8 mouse cellular contexts compared by ENCODE assay signal in the genomic region with DNA sequence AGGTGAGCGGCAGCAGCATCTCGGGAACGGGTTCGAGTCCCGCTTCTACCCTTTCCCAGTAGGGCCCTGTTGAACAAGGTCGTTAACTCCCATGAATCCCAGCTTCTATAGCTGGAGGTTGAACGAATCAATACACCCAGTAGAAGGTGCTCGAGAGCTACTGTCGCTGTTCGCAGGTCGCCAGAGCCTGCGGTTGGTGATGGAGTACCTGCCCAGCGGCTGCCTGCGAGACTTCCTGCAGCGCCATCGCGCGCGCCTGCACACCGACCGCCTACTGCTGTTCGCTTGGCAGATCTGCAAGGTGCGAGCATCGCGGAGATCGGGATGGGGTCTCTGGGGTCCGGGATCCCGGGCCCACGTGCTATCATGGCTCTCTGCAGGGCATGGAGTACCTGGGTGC. TPM values are rescaled to one million over a fixed set of nuclear protein-coding genes. Genes with fewer than 3 reads are reported as not detected.
DNase-seq lines count a peak whose midpoint lies in the region; ATAC-seq and TF ChIP-seq lines count a peak whose summit lies in the region.

No protein-coding gene starts in this region.

- no peaks in the 10 kb centered on the region for H3K36me3 ChIP-seq in embryonic facial prominence, embryonic 14.5 days (ENCODE audit: control insufficient read depth, insufficient read depth, low read length)
- H3K36me3 ChIP-seq in hindbrain, postnatal 0 days (ENCODE audit: insufficient read depth, low read length), result no peaks in the 10 kb centered on the region
- H3K36me3 ChIP-seq in neural tube, embryonic 15.5 days, result no peaks in the 10 kb centered on the region

- peaks cover 100% of the 10 kb centered on the region for H3K27me3 ChIP-seq in embryonic facial prominence, embryonic 14.5 days (replicated peaks; ENCODE audit: control insufficient read depth, insufficient read depth, low read length)
- peaks cover 99% of the 10 kb centered on the region for H3K27me3 ChIP-seq in hindbrain, postnatal 0 days (ENCODE audit: insufficient read depth, low read length)
- H3K27me3 ChIP-seq in neural tube, embryonic 15.5 days (replicated peaks), result peaks cover 100% of the 10 kb centered on the region

- H3K9me3 ChIP-seq in embryonic facial prominence, embryonic 14.5 days (ENCODE audit: control insufficient read depth, low read length), result no peaks in the 10 kb centered on the region
- H3K9me3 ChIP-seq in hindbrain, postnatal 0 days (ENCODE audit: low read length), result no peaks in the 10 kb centered on the region
- no peaks in the 10 kb centered on the region for H3K9me3 ChIP-seq in neural tube, embryonic 15.5 days (replicated peaks)

- peak overlapping the region; percentile 37 for H3K4me3 ChIP-seq in layer of hippocampus, adult 2 months
- peak overlapping the region; percentile 26 for H3K4me3 ChIP-seq in embryonic facial prominence, embryonic 14.5 days (ENCODE audit: low read depth, low read length)
- peak overlapping the region; percentile 32 for H3K4me3 ChIP-seq in hindbrain, postnatal 0 days (ENCODE audit: low read length)
- H3K4me3 ChIP-seq in neural tube, embryonic 15.5 days (replicated peaks), result peak overlapping the region; percentile 46

- H3K9ac ChIP-seq in embryonic facial prominence, embryonic 14.5 days (ENCODE audit: low read depth, low read length), result no peak overlapping the region
- no peak overlapping the region for H3K9ac ChIP-seq in hindbrain, postnatal 0 days (replicated peaks; ENCODE audit: low read length)
- H3K9ac ChIP-seq in neural tube, embryonic 15.5 days (replicated peaks), result peak overlapping the region; percentile 31

- 6% methylated on average over 26 of the region's 29 CpGs for WGBS in embryonic facial prominence, embryonic 14.5 days
- 3% methylated on average over 29 of the region's 29 CpGs for WGBS in hindbrain, postnatal 0 days
- 4% methylated on average over 29 of the region's 29 CpGs for WGBS in neural tube, embryonic 15.5 days

- no peak for ATAC-seq in embryonic facial prominence, embryonic 14.5 days (ENCODE audit: low read depth)
- ATAC-seq in hindbrain, postnatal 0 days, result peak; percentile 48
- ATAC-seq in neural tube, embryonic 15.5 days (ENCODE audit: low FRiP score), result peak; percentile 60
- no peak for ATAC-seq in erythroblast, adult 5-6 weeks (replicated peaks; ENCODE audit: low FRiP score, poor library complexity, severe bottlenecking)

- H3K4me2 ChIP-seq in embryonic facial prominence, embryonic 14.5 days (ENCODE audit: low read depth, low read length), result peak overlapping the region; percentile 48
- H3K4me2 ChIP-seq in hindbrain, postnatal 0 days (ENCODE audit: low read depth, low read length), result peak overlapping the region; percentile 56
- H3K4me2 ChIP-seq in neural tube, embryonic 15.5 days, result peak overlapping the region; percentile 70

- H3K27ac ChIP-seq in layer of hippocampus, adult 2 months, result no peak overlapping the region
- H3K27ac ChIP-seq in embryonic facial prominence, embryonic 14.5 days (replicated peaks; ENCODE audit: low read depth, low read length), result no peak overlapping the region
- no peak overlapping the region for H3K27ac ChIP-seq in hindbrain, postnatal 0 days
- H3K27ac ChIP-seq in neural tube, embryonic 15.5 days (replicated peaks), result no peak overlapping the region

- DNase-seq in layer of hippocampus, adult 2 months (ENCODE audit: low spot score in 2 of 2), result no peak
- DNase-seq in layer of hippocampus, adult 18-20 months (ENCODE audit: low spot score in 2 of 2), result no peak
- DNase-seq in embryonic facial prominence, embryonic 14.5 days (ENCODE audit: low spot score), result no peak
- DNase-seq in hindbrain, postnatal 0 days (ENCODE audit: low spot score), result peak; percentile 74
- no peak for DNase-seq in right cerebral cortex, postnatal 14 days
- no peak for DNase-seq in lung, postnatal 36 days

- TF ChIP-seq CTCF in layer of hippocampus, adult 2 months (conservative IDR thresholded peaks at IDR 0.05), result peak; percentile 50
- TF ChIP-seq CTCF in hindbrain, postnatal 0 days (IDR thresholded peaks at IDR 0.05; ENCODE audit: low read depth), result peak; percentile 64

- peaks cover 8% of the 10 kb centered on the region for H3K4me1 ChIP-seq in embryonic facial prominence, embryonic 14.5 days (ENCODE audit: control insufficient read depth, insufficient read depth, low read length)
- H3K4me1 ChIP-seq in hindbrain, postnatal 0 days (ENCODE audit: insufficient read depth, low read length), result no peaks in the 10 kb centered on the region
- peaks cover 34% of the 10 kb centered on the region for H3K4me1 ChIP-seq in neural tube, embryonic 15.5 days

RNA-seq across cellular contexts. Expression of a gene that starts 3.4 kb away (rescaled TPM):
- total RNA-seq in layer of hippocampus, adult 2 months (2021), result 1 to 10 TPM in 1 of 2 experiments, not detected in 1; 2.1 TPM
- total RNA-seq in layer of hippocampus, adult 18-20 months (2021), result 1 to 10 TPM; 1.7 to 1.8 TPM
- polyA plus RNA-seq in embryonic facial prominence, embryonic 14.5 days (2014; fragmentation: Nextera tagmentation; extraction: Ambion mirVana), result 1.0 TPM in 1 of 2 replicates, not detected in the other
- not detected in 2 replicates for total RNA-seq in hindbrain, postnatal 0 days (2014; rRNA removed)
- polyA plus RNA-seq in hindbrain, postnatal 0 days (2015; fragmentation: Nextera tagmentation; extraction: Ambion mirVana), result 1.7 and 3.4 TPM in 2 replicates
- 1.4 and 2.8 TPM in 2 replicates for polyA plus RNA-seq in neural tube, embryonic 15.5 days (2015; fragmentation: Nextera tagmentation; extraction: Ambion mirVana)
- total RNA-seq in erythroblast, adult 5-6 weeks (2015; ENCODE audit: low replicate concordance), result 8.5 TPM in 1 of 2 replicates, not detected in the other
- total RNA-seq in erythroblast, adult 5-6 weeks (2017; ENCODE audit: low replicate concordance), result not detected in 2 replicates

RNA-seq across cellular contexts. Expression of a gene that starts 9.5 kb away (rescaled TPM):
- total RNA-seq in layer of hippocampus, adult 2 months (2021), result 1 to 10 TPM; 5.3 TPM
- total RNA-seq in layer of hippocampus, adult 18-20 months (2021), result 1 to 10 TPM; 3.7 to 4.4 TPM
- polyA plus RNA-seq in embryonic facial prominence, embryonic 14.5 days (2014; fragmentation: Nextera tagmentation; extraction: Ambion mirVana), result 4.8 and 5.2 TPM in 2 replicates
- 14.8 and 15.3 TPM in 2 replicates for total RNA-seq in hindbrain, postnatal 0 days (2014; rRNA removed)
- 7.3 and 7.4 TPM in 2 replicates for polyA plus RNA-seq in hindbrain, postnatal 0 days (2015; fragmentation: Nextera tagmentation; extraction: Ambion mirVana)
- polyA plus RNA-seq in neural tube, embryonic 15.5 days (2015; fragmentation: Nextera tagmentation; extraction: Ambion mirVana), result 7.4 and 11.5 TPM in 2 replicates
- 1.2 and 1.9 TPM in 2 replicates for total RNA-seq in erythroblast, adult 5-6 weeks (2015; ENCODE audit: low replicate concordance)
- total RNA-seq in erythroblast, adult 5-6 weeks (2017; ENCODE audit: low replicate concordance), result 0.43 and 1.4 TPM in 2 replicates

RNA-seq across cellular contexts. Expression of a gene that starts 14.0 kb away (rescaled TPM):
- total RNA-seq in layer of hippocampus, adult 2 months (2021), result 100 to 1,000 TPM; 263 to 264 TPM
- 100 to 1,000 TPM; 226 to 246 TPM for total RNA-seq in layer of hippocampus, adult 18-20 months (2021)
- 1.1 and 1.4 TPM in 2 replicates for polyA plus RNA-seq in embryonic facial prominence, embryonic 14.5 days (2014; fragmentation: Nextera tagmentation; extraction: Ambion mirVana)
- total RNA-seq in hindbrain, postnatal 0 days (2014; rRNA removed), result 81.4 and 89.1 TPM in 2 replicates
- polyA plus RNA-seq in hindbrain, postnatal 0 days (2015; fragmentation: Nextera tagmentation; extraction: Ambion mirVana), result 16.8 and 16.9 TPM in 2 replicates
- polyA plus RNA-seq in neural tube, embryonic 15.5 days (2015; fragmentation: Nextera tagmentation; extraction: Ambion mirVana), result 18.1 and 22.2 TPM in 2 replicates
- not detected in 2 replicates for total RNA-seq in erythroblast, adult 5-6 weeks (2015; ENCODE audit: low replicate concordance)
- total RNA-seq in erythroblast, adult 5-6 weeks (2017; ENCODE audit: low replicate concordance), result 0.17 and 2.4 TPM in 2 replicates

RNA-seq across cellular contexts. Expression of a gene that starts 16.0 kb away (rescaled TPM):
- under 1 TPM; 0.72 to 0.81 TPM for total RNA-seq in layer of hippocampus, adult 2 months (2021)
- total RNA-seq in layer of hippocampus, adult 18-20 months (2021), result under 1 TPM; 0.33 to 0.59 TPM
- polyA plus RNA-seq in embryonic facial prominence, embryonic 14.5 days (2014; fragmentation: Nextera tagmentation; extraction: Ambion mirVana), result 0.84 and 0.87 TPM in 2 replicates
- 0.42 and 0.50 TPM in 2 replicates for total RNA-seq in hindbrain, postnatal 0 days (2014; rRNA removed)
- polyA plus RNA-seq in hindbrain, postnatal 0 days (2015; fragmentation: Nextera tagmentation; extraction: Ambion mirVana), result 0.52 and 0.60 TPM in 2 replicates
- polyA plus RNA-seq in neural tube, embryonic 15.5 days (2015; fragmentation: Nextera tagmentation; extraction: Ambion mirVana), result 0.56 and 1.3 TPM in 2 replicates
- 6.1 and 16.5 TPM in 2 replicates for total RNA-seq in erythroblast, adult 5-6 weeks (2015; ENCODE audit: low replicate concordance)
- total RNA-seq in erythroblast, adult 5-6 weeks (2017; ENCODE audit: low replicate concordance), result 11.2 and 12.9 TPM in 2 replicates

RNA-seq across cellular contexts. Expression of a gene that starts 39.9 kb away (rescaled TPM):
- 100 to 1,000 TPM; 101 to 112 TPM for total RNA-seq in layer of hippocampus, adult 2 months (2021)
- 10 to 100 TPM; 94.9 to 99.9 TPM for total RNA-seq in layer of hippocampus, adult 18-20 months (2021)
- polyA plus RNA-seq in embryonic facial prominence, embryonic 14.5 days (2014; fragmentation: Nextera tagmentation; extraction: Ambion mirVana), result 2.6 and 2.7 TPM in 2 replicates
- total RNA-seq in hindbrain, postnatal 0 days (2014; rRNA removed), result 84.2 and 99.0 TPM in 2 replicates
- polyA plus RNA-seq in hindbrain, postnatal 0 days (2015; fragmentation: Nextera tagmentation; extraction: Ambion mirVana), result 62.2 and 65.8 TPM in 2 replicates
- polyA plus RNA-seq in neural tube, embryonic 15.5 days (2015; fragmentation: Nextera tagmentation; extraction: Ambion mirVana), result 81.2 and 85.0 TPM in 2 replicates
- total RNA-seq in erythroblast, adult 5-6 weeks (2015; ENCODE audit: low replicate concordance), result 20.2 and 26.5 TPM in 2 replicates
- total RNA-seq in erythroblast, adult 5-6 weeks (2017; ENCODE audit: low replicate concordance), result 44.8 and 52.8 TPM in 2 replicates

Comparison
In these comparisons a context has a peak if more than half of its experiments do, and no peak if none do; other contexts are left out.
1. ATAC-seq: peak in hindbrain, postnatal 0 days (single experiment) and neural tube, embryonic 15.5 days (single experiment); none in embryonic facial prominence, embryonic 14.5 days (single experiment) and erythroblast, adult 5-6 weeks (single experiment).
2. RNA of a gene that starts 14.0 kb away (total RNA-seq): 263 to 264 TPM in layer of hippocampus, adult 2 months, 226 to 246 TPM in layer of hippocampus, adult 18-20 months and 81.4 to 89.1 TPM in hindbrain, postnatal 0 days; 0.17 to 2.4 TPM in erythroblast, adult 5-6 weeks; every median in the first group is over 10 times any median in the second.
3. Peak in every context shown above with its lines, with median percentiles within 50 percentile points of each other: H3K4me3 ChIP-seq and H3K4me2 ChIP-seq.